Mouse (Mus musculus): Measurements from ENCODE around the gene Pon1. TPM values are rescaled to one million over a fixed set of nuclear protein-coding genes. Genes with fewer than 3 reads are reported as not detected.
"Not testable (repeated sequence)": the region's sequence is repeated elsewhere in the genome, so short reads cannot be mapped to it uniquely, and the experiment has no call there.

Pon1 gene
- total RNA-seq (2021), result under 1 TPM in 1 of 2 experiments, not detected in 1; 0.21 TPM
- long read RNA-seq, experiment 1, result 0 reads
- long read RNA-seq, experiment 2, partial matches to known transcripts, result 0 of 1 reads
- long read RNA-seq, experiment 2, other reads (novel, unspliced or antisense), result 0 of 1 reads

DNA sequence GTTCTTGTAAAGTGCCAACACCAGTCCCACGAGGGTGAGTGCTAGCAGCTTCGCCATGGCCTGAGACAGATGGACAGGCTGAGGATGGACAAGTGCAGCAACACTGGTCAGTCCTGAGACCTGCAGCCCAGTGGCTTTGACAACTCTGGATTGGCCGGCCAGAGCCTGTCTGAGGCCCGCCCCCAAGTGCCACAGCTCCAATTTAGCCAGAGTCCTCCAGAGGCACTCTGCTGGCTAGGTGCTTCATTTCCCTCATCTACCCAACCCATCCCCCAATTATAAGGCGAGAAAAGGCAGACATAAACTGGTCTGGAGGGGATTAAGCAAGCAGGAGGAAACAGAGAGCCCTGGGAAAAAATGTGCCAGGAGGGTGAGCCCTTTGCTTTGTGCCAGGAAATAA is at the start of gene Pon1:
Gene Pon1, minus strand, starts transcription at position 254 of the 400 bp plus-strand sequence.
- DNase-seq (ENCODE audit: low spot score in 2 of 2), result no peak

DNA sequence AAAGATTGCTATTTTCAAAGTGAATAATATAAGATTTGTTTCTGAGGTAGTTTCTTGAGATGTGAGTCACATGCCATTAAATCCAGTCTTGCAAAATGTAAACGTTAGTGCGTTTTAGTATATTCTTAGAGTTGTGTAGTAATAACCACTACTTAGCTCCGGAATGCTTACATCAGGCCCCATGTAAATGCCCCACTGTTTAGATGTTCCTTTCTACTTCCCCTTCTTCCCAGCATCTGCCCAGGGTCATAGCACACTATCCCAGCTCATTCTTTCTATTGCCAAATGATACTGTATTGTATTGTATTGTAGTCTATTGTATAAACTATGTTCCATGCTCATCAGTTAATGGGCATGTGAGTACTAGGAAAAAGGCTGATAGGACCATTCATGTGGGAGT is 45.1 kb upstream of the Pon1 start:
- DNase-seq (ENCODE audit: low spot score in 2 of 2), result no peak

DNA sequence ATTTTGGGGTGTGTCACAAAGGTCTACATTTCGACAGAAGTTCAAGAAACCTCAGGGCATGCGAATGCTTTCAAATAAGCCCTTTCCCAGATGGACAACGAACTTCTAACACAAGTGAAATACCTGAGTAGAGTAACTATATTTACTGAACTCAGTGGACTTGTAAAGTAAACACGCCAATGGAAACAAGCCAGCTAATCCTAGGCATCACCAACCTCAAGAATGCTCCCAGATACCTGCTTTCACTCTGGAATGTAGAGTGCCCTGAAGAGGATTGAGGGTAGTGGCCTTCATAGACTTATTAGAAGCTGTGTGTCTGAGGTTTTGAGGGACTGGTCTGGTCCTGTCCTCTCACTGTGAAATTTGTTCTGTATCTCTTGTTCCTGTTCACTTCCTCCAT is 43.8 kb upstream of the Pon1 start:
- no peak for DNase-seq (ENCODE audit: low spot score in 2 of 2)

DNA sequence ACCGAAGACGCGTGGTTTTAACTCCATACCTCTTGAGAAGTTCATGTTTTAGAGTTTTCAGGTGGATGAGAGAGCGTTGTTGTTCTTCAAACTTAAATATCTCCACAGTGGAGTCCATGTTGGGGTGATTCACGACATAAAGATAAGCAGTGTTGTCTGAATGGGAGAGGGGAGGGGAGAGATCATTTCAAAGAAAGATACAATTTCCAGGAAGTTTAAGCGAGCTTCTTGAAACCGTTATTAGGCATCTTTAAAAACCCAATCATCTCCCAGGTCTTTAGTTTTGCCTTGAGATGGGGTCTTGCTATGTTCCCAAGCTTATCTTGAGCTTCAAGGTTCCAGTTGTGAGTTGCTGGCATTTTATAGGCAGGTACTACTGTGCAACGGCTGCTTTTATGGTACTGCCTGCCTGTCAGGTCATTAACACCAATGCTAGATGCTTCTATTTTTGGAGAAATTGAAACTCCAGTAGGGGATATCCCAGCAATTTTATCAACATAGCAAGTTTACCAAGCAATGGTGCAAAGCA is 43.2 kb upstream of the Pon1 start:
- no peak for DNase-seq (ENCODE audit: low spot score in 2 of 2)

DNA sequence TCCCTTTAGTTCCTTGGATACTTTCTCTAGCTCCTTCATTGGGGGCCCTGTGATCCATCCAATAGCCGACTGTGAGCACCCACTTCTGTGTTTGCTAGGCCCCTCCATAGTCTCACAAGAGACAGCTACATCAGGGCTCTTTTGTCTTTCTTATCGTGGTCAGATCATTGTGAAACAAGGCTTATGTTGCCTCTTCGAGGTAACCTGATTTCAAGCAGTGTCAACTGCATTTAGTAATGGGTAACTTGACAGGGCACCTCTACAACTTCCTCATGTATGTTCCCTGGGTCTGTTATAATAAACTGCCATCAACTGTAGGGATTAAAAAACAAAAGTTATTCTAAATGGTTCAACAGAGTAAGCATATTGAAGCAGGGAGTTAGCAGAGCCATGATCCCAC is 40.8 kb upstream of the Pon1 start:
- DNase-seq (ENCODE audit: low spot score in 2 of 2), result no peak

GRCm38 (mm10) chr6:5233812-5234211 is 40.1 kb upstream of the Pon1 start:
- no peak for DNase-seq (ENCODE audit: low spot score in 2 of 2)

- DNase-seq (ENCODE audit: low spot score in 2 of 2), result no peak
These were observed 38.3 kb upstream of the Pon1 start for GRCm38 (mm10) chr6:5232022-5232421.

GRCm38 (mm10) chr6:5230261-5230660 is 36.5 kb upstream of the Pon1 start:
- DNase-seq (ENCODE audit: low spot score in 2 of 2), result no peak

DNA sequence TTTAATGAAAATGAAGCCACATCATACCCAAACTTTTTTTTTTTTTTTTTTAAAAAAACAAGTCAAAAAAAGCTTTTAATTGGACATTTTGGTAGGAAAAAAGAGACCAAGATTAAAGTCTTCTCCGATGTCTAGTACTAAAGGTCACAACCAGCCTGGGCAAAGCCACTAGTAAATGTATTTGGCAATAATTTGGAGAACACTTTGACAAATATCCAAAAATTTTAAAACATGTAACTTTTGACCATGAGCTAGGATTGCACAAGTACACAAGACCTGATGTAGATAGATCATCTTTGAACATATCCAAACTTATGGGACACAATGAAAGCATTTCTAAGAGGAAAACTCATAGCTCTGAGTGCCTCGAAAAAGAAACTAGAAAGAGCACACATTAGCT is 29.8 kb upstream of the Pon1 start:
- DNase-seq (ENCODE audit: low spot score in 2 of 2), result not testable (repeated sequence)

DNA sequence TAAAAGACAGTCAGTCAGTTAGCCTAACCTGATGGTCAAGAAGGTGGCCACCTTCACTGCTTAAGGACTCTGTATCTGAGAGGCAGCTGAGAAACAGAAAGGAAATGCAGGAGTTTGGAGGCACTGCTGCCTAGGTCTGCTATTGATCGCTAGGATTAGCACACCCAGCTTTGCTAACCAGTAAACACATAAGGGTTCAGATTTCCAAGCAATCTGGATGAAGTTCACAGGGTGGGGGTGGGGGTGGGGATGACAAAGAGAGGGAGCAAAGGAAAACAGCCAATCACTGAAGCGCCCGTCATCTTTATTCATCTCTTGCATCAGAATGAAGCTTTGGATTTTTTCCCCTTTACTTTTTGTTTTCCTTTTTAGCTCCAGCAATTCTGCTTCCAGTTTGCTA is 28.3 kb upstream of the Pon1 start:
- no peak for DNase-seq (ENCODE audit: low spot score in 2 of 2)

- DNase-seq (ENCODE audit: low spot score in 2 of 2), result no peak
These were observed 24.4 kb upstream of the Pon1 start for GRCm38 (mm10) chr6:5218190-5218589.

DNA sequence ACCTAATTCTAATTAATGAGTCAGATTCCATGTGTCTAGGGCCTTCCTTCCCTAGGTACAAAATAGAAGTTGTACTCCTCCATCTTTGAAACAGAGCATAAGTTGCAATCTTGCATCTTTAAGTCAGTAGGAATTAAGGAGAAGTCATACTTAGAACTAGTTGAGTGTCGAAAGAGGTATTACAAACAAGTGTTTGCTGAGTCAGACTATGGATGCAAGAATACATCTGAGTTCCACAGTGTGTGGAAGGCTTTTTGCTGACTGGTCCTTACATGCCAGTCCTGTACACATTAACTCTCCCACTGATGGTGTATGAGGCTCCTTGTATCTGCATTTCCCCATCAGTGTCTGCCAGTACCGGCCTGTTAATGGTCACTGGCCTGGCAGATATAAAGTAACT is 14.1 kb upstream of the Pon1 start:
- DNase-seq (ENCODE audit: low spot score in 2 of 2), result no peak

GRCm38 (mm10) chr6:5199916-5200315 is 6.2 kb upstream of the Pon1 start:
- no peak for DNase-seq (ENCODE audit: low spot score in 2 of 2)

- no peak for DNase-seq (ENCODE audit: low spot score in 2 of 2)
These were observed 5.7 kb upstream of the Pon1 start for GRCm38 (mm10) chr6:5199376-5199905.

DNA sequence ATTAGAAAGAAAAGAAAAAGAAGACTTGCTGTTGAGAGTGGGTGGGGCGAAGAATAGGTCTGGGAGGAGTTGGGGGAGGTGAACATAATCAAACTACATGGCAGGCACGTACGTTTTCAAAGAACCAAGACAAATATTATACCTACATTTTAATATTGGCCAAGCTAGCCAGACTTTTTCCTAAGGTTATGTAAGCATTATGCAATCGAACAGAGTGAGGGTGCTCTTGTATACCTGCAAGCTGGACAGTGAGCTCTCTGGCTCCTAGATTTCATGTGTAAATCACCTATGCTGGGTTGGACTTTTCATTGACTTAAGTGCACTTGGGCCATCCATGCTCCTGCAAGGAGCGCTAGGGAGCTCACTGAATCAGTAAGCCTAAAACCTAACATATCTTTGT is 4.8 kb upstream of the Pon1 start:
- DNase-seq (ENCODE audit: low spot score in 2 of 2), result no peak

- no peak for DNase-seq (ENCODE audit: low spot score in 2 of 2)
These were observed 3.0 kb downstream of the Pon1 start for GRCm38 (mm10) chr6:5190761-5191160.

DNA sequence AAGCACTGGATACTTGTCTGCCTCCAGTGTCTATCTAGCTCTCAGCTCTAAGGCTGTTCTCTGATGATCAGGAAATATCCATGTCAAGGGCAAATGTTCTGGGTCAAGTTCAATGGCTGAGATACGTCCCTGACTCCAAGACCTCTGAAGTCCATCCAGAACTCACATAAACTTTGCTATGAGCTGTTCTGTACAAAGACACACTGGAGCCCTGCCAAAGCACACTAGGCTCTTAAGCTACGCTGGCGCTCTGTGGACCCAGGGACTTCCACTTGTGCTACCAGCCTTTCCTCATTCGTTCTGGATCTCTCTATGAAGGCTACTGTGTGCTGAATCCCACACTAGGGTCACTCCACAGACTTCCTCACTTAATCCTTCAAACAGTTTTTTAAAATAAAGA is 4.2 kb downstream of the Pon1 start:
- DNase-seq (ENCODE audit: low spot score in 2 of 2), result no peak

DNA sequence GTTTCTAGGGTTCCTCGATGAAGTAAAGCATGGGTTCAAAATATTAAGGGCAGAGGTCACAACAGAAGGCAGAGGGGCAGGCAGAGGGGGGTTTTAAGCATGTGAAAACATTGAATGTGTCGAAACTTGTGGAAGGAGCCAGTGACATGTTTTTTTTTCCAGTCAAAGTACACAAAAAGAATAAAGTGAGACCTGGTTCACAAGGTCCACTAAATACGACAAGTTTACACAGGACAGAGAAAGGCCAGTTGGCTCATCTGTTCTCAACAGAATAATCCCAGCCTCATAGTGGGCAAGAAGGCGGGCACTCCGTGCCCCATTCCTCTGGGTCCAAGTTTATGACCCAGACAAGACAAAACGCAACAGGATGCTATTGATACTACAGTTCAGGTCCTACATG is 4.8 kb downstream of the Pon1 start:
- DNase-seq (ENCODE audit: low spot score in 2 of 2), result no peak

DNA sequence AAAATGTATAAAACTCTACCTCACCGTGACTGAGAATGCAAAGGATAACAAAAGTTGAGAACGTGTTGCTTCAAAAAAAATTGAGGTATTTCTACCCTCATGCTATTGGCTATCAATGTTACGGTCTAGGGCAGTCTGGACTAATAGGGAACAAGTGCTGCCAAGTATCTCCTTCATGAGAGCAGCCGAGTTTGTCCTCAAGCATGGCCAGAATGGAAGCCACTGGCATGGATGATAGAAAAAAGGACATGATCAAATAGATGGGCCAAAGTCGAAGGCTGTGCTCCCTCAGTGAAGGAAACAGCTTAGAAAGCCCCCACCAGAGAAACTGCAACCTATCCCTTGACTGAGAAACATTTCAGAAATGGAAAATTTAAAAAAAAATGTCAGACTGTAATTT is 5.7 kb downstream of the Pon1 start:
- no peak for DNase-seq (ENCODE audit: low spot score in 2 of 2)

DNA sequence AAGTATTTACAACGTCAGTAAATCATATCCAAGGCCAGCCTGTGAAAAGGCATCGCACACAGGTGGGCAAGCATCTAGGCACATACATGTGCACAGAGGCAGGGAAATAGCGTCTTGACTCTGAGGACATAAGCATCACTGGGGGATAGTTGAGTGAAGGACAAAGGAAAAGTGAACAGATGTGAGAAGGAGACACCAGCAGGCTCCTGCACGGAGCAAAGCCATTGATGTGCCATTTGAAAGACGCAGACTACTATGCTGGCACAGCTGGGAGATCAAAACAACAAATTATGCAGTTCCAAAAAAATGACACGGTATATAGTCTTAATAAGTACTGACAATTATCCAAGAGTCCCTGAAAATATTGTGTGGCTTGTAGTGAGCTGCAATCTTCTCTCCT is 6.2 kb downstream of the Pon1 start:
- DNase-seq (ENCODE audit: low spot score in 2 of 2), result no peak

GRCm38 (mm10) chr6:5186229-5186950 is 7.4 kb downstream of the Pon1 start:
- no peak for DNase-seq (ENCODE audit: low spot score in 2 of 2)

GRCm38 (mm10) chr6:5180645-5181044 is 13.1 kb downstream of the Pon1 start:
- DNase-seq (ENCODE audit: low spot score in 2 of 2), result no peak

- DNase-seq (ENCODE audit: low spot score in 2 of 2), result no peak
These were observed 14.6 kb downstream of the Pon1 start for GRCm38 (mm10) chr6:5179189-5179588.

Measured in layer of hippocampus, postnatal 14 days (tissue).